Mouse (Mus musculus) ES-Bruce4 (cell line): ENCODE measurements around the gene Clstn2. TPM values are rescaled to one million over a fixed set of nuclear protein-coding genes. Genes with fewer than 3 reads are reported as not detected.

Source experiments
- H3K27ac ChIP-seq: 2 replicates; pipeline ENCODE4 v1.5.1; 2012; ENCODE audit warnings: low read length, inconsistent platforms; ENCODE audit not compliant: insufficient read depth
- H3K27me3 ChIP-seq: 2 replicates; pipeline ENCODE4 v1.6.1; 2012; ENCODE audit warnings: mild to moderate bottlenecking, low read length, inconsistent platforms; ENCODE audit not compliant: control insufficient read depth, poor library complexity, insufficient read depth, severe bottlenecking
- H3K36me3 ChIP-seq: 2 replicates; pipeline ENCODE4 v1.6.1; 2012; ENCODE audit warnings: inconsistent platforms, mild to moderate bottlenecking, low read length, moderate library complexity; ENCODE audit not compliant: control insufficient read depth, poor library complexity, insufficient read depth, severe bottlenecking
- H3K4me1 ChIP-seq: one replicate; pipeline ENCODE4 v1.8.1; 2011; ENCODE audit warnings: low read length; ENCODE audit not compliant: control insufficient read depth, insufficient read depth
- H3K4me3 ChIP-seq: 2 replicates; pipeline ENCODE4 v1.5.1; 2011; ENCODE audit warnings: low read depth, mild to moderate bottlenecking, low read length
- H3K9ac ChIP-seq: 2 replicates; pipeline ENCODE4 v1.6.1; 2012; ENCODE audit warnings: low read depth, mild to moderate bottlenecking, inconsistent platforms; ENCODE audit not compliant: poor library complexity, severe bottlenecking
- H3K9me3 ChIP-seq: replicated peaks from 2 replicates; pipeline ENCODE4 v1.6.1; 2012; ENCODE audit warnings: mild to moderate bottlenecking, low read length, inconsistent platforms; ENCODE audit not compliant: control insufficient read depth, poor library complexity, insufficient read depth, severe bottlenecking
- CTCF ChIP-seq: IDR thresholded peaks from one replicate; pipeline ENCODE4 v1.8.1; 2011; ENCODE audit warnings: low read depth, low read length
- EP300 ChIP-seq: IDR thresholded peaks from 2 replicates; pipeline ENCODE4 v1.6.1; 2011; ENCODE audit warnings: low read depth, low read length; ENCODE audit not compliant: insufficient read depth
- POLR2A ChIP-seq: IDR thresholded peaks from one replicate; pipeline ENCODE4 v1.8.1; 2011; ENCODE audit warnings: low read length; ENCODE audit not compliant: insufficient read depth
- polyA plus RNA-seq: library from polyadenylated mRNA; stranded (reverse); fragments of >200 nt; gene quantifications from 2 replicates; pipeline ENCODE4 v1.2.4, GENCODE M21; 2011; ENCODE audit warnings: low read depth; ENCODE audit not compliant: missing spikeins, insufficient read depth, insufficient read length

Gene Clstn2
- polyA plus RNA-seq, 1 experiment: not detected

DNA sequence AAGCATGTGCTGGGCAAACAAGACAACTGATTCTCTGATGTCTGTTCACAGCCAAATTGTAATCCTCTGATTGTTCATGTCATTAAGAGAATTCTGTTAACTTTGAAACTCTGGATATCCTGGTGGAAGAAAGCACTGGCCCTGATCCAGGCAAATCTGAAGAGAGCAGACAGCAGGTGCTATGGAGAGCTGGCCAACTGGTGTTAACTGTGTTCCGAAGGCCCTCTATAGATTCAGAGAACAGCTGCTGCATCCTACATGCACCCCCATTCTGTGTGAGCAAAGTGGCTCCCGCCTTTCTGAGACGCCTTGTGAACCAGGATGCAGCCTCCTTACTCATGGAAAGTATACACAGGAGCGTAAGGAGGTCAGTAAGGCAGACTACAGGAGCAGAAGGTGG, 66.3 kb downstream of the Clstn2 start:
- no peaks in the 10 kb centered on the region for H3K9me3 ChIP-seq
- no peaks in the 10 kb centered on the region for H3K4me1 ChIP-seq
- TF ChIP-seq CTCF: no peak
- no peak overlapping the region for H3K4me3 ChIP-seq
- H3K36me3 ChIP-seq: no peaks in the 10 kb centered on the region
- no peaks in the 10 kb centered on the region for H3K27me3 ChIP-seq
- no peak overlapping the region for H3K9ac ChIP-seq
- H3K27ac ChIP-seq: no peak overlapping the region

DNA sequence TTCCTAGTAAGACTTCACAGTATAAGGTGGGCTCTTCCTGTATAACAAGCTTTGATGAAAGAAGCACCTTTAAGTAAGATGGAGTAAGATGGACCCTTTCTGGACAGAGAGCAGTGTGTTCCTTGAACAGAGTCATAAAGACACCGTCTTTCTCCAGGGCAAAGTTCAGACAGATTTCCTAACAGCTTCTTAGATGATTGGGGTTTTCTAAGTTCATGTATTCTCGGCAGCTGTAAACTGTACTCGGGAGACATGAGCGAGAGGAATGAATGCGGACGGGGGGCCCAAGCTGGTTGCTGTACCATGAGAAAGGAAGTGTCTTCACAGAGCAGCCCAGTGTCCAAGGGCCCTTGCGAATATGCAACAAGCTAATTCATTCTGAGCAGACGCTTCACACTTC, 75.5 kb downstream of the Clstn2 start:
- H3K27me3 ChIP-seq: no peaks in the 10 kb centered on the region
- no peak for TF ChIP-seq POLR2A
- TF ChIP-seq EP300: no peak
- TF ChIP-seq CTCF: no peak
- no peak overlapping the region for H3K27ac ChIP-seq
- no peaks in the 10 kb centered on the region for H3K36me3 ChIP-seq
- no peaks in the 10 kb centered on the region for H3K4me1 ChIP-seq
- no peaks in the 10 kb centered on the region for H3K9me3 ChIP-seq
- H3K4me3 ChIP-seq: no peak overlapping the region
- H3K9ac ChIP-seq: no peak overlapping the region

- TF ChIP-seq CTCF: no peak
- TF ChIP-seq EP300: no peak
- TF ChIP-seq POLR2A: no peak
- H3K27me3 ChIP-seq: no peaks in the 10 kb centered on the region
- H3K4me3 ChIP-seq: no peak overlapping the region
- no peaks in the 10 kb centered on the region for H3K4me1 ChIP-seq
- no peak overlapping the region for H3K9ac ChIP-seq
- no peaks in the 10 kb centered on the region for H3K9me3 ChIP-seq
- H3K27ac ChIP-seq: no peak overlapping the region
- H3K36me3 ChIP-seq: no peaks in the 10 kb centered on the region
Observed at GRCm38 (mm10) chr9:97956407-97957106, 76.4 kb downstream of the Clstn2 start.

- H3K27me3 ChIP-seq: no peaks in the 10 kb centered on the region
- no peak overlapping the region for H3K4me3 ChIP-seq
- no peaks in the 10 kb centered on the region for H3K9me3 ChIP-seq
- no peak overlapping the region for H3K9ac ChIP-seq
- H3K27ac ChIP-seq: no peak overlapping the region
- no peaks in the 10 kb centered on the region for H3K4me1 ChIP-seq
- H3K36me3 ChIP-seq: no peaks in the 10 kb centered on the region
- TF ChIP-seq POLR2A (no peak), CTCF (no peak), EP300 (no peak)
Observed at GRCm38 (mm10) chr9:97953746-97954359, 79.1 kb downstream of the Clstn2 start.

GRCm38 (mm10) chr9:97950378-97951006, 82.5 kb downstream of the Clstn2 start:
- TF ChIP-seq CTCF: no peak
- no peak for TF ChIP-seq POLR2A
- TF ChIP-seq EP300: no peak

GRCm38 (mm10) chr9:97919326-97919725, 113.7 kb downstream of the Clstn2 start:
- no peak overlapping the region for H3K4me3 ChIP-seq
- H3K9ac ChIP-seq: no peak overlapping the region
- H3K27ac ChIP-seq: no peak overlapping the region
- no peaks in the 10 kb centered on the region; the same call in 1 of the 2 replicates for H3K27me3 ChIP-seq
- no peaks in the 10 kb centered on the region for H3K9me3 ChIP-seq
- no peaks in the 10 kb centered on the region for H3K4me1 ChIP-seq
- no peaks in the 10 kb centered on the region for H3K36me3 ChIP-seq
- TF ChIP-seq POLR2A (no peak), EP300 (no peak), CTCF (no peak)

More at GRCm38 (mm10) chr9:97950378-97951006, 82.5 kb downstream of the Clstn2 start:
- Histone ChIP-seq H3K4me3 (no peak overlapping the region), H3K9ac (no peak overlapping the region), H3K36me3 (no peaks in the 10 kb centered on the region), H3K9me3 (no peaks in the 10 kb centered on the region), H3K27me3 (no peaks in the 10 kb centered on the region), H3K27ac (no peak overlapping the region), H3K4me1 (no peaks in the 10 kb centered on the region)
